Mouse (Mus musculus) heart, postnatal 25 days (tissue): Measurements from ENCODE around the gene Pum1. TPM values are rescaled to one million over a fixed set of nuclear protein-coding genes. Genes with fewer than 3 reads are reported as not detected.
"Not testable (repeated sequence)": the region's sequence is repeated elsewhere in the genome, so short reads cannot be mapped to it uniquely, and the experiment has no call there.

Source experiments
- DNase-seq: peaks from one replicate; pipeline ENCODE4 v3.0.0; 2022; ENCODE audit warnings: low spot score
- intact Hi-C: fragments of 180-260 bp; cut with DNase I; formaldehyde crosslinking; loops from one replicate; pipeline ENCODE4 v1.15.1; 2025
- total RNA-seq, 2 experiments: library from RNA; stranded (reverse); gene quantifications; 2 replicates each; pipeline ENCODE4 v1.2.3; 2021

Pum1 gene
- total RNA-seq, 2 experiments from 2014 or later: 56.6 to 62.0 TPM

DNA sequence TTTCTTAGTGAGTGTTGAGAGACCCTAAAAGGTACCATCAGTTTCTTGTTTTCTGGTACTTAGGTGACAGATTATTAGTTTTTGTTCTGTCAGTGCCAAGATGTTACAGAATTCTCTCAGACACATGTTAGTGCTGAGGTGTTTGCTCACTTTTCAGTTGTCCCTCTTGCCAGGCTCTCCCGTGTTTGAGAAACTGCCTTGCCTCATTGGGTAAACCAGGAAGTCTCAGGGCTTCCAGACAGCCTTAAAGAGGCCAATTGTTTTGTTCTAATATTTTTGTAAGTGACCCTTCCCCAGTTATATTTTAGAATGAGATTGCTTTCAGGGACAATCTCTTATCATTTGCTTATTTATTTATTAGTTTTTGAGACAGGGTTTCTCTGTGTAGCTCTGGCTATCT, 2.1 kb downstream of the Pum1 start:
- no peak for DNase-seq
- intact Hi-C loops: no loop called here

- DNase-seq: no peak
- intact Hi-C loops: no loop called here
Measured at GRCm38 (mm10) chr4:130667686-130668085, 4.6 kb downstream of the Pum1 start.

DNA sequence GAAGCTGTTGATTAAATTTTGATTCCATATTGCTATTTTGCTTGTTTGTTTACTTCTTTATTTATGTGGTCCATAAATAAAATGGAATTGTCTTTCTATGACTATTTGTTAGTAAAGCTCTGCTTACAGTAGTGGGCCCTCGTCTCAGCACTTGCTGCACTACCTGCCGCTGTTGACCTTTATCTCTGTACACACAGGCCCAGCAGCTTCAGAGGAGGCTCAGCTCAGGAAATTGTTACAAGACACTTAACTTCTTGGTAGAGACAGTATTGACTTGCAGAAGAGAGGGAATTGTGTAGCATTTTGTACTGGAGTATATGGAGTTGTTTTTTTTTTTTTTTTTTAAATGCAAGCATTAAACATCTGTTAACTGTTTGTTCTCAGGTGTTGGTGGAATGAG, 5.4 kb downstream of the Pum1 start:
- DNase-seq: no peak
- intact Hi-C loops: no loop called here

DNA sequence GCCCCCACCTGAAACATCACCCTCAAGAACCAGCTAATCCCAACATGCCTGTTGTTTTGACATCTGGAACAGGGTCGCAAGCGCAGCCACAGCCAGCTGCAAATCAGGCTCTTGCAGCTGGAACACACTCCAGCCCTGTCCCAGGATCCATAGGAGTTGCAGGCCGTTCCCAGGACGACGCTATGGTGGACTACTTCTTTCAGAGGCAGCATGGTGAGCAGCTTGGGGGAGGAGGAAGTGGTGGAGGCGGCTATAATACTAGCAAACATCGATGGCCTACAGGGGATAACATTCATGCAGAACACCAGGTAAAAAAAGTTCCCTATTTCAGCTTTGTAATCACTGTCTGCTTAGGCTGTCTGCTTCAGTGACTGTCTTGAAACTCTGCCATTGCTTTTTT, 5.9 kb downstream of the Pum1 start:
- DNase-seq: no peak
- intact Hi-C loops: no loop called here

DNA sequence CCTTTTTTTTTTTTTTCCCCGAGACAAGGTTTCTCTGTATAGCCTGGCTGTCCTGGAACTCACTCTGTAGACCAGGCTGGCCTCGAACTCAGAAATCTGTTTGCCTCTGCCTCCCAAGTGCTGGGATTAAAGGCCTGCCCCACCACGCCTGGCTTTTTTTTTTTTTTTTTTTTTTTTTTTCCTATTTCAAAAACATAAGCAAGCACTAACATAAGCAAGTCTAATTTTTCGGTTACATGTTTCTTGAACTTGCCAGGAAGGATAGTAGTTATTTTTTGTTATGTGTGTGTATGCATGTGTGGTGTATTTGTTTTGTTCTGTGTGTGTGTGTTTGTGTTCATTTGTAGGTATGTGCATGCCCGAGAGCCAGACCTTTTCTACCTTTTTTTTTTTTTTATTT, 6.9 kb downstream of the Pum1 start:
- intact Hi-C loops, DNase-seq: not testable (repeated sequence)

DNA sequence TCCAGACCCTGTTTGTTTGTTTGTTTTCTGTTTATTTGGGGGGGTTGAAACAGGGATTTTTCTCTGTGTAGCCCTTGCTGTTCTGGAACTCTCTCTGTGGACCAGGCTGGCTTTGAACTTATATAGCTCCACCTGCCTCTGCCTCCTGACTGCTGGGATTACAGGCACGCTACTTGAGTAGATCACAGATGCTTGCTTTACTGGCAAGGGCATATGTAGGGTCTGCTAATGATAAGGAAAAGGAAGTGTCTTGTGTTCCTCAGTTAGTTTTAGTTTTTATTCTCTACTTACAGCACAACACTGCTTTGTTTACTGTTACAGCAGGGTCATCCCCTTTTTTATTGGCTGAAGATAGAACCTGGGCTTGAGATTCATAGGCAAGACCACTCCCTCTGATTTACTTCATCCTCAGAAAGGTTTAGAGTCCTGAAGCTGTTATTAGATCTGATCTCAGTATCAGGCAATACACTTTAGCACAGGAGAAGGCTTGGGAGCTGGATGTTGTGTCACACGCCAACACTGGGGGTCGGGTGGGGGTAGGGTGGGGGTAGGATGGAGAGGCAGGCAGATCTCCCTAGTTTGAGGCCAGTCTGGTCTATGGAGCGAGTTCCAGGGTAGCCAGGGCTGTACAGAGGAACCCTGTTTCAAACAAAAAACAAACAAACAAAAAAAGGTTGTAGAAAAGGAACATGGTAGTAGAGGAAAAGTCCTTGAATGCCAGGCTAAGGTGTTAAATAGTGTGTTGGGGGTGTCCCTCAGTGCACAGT, 8.1 kb downstream of the Pum1 start:
- intact Hi-C loops: no loop called here

DNA sequence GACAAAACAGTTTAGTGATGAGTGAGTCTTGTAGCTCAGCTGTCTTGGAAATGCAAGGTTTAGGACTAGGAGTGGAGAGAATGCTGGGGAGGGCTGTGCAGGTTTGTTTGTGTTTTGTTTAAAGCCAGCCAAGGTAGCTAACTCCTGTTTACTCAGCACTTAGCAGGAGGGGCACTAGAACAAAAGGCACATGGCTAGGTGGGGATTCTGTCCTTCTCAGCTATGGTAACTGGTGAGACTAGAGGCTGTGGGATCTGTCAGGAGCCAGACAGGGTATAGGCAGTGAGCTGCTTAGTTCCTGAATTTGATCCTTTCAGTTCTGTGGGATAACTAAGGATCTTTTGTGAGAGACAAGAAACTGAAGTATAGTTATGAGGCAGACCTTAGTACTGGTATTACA, 9.0 kb downstream of the Pum1 start:
- intact Hi-C loops: no loop called here
- DNase-seq: no peak

More for the DNA sequence above, 8.1 kb downstream of the Pum1 start:
- no peak for DNase-seq

DNA sequence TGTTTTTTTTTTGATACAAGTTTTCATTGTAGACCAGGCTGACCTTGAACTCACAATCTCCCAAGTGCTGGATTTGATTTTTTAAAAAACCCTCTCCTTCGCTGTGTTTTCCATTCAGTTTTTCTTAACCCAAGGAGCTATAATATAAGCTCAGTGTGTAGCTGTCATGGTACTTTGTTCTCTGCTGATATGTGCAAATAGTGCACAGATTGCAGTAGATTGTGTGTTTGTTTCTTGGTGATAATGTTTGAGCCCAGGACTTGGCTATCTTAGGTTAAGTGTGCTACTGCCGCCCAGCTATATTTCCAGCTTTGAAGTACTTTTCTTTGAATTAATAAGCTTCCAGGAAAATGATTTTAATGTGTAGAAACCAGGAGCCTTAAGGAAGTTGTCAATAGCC, 13.6 kb downstream of the Pum1 start:
- DNase-seq: no peak
- intact Hi-C loops: no loop called here

DNA sequence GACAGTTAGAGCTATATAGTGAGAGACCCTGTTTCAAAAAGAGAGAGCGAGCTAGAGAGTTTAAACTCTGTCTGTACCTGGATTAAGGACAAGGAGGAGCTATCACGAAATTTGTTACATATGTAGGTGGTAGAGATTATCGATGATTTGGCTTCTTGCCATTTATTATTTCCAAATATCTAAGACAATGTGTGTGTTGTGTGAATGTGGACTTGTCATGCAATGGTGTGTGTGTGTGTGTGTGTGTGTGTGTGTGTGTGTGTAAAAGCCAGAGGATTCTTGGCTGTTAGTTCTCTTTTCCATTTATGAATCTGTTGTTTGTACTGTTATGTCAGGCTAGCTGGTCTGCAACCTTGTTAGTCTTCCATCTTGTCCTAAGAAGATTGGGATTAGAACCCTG, 15.0 kb downstream of the Pum1 start:
- DNase-seq: no peak
- intact Hi-C loops: no loop called here

DNA sequence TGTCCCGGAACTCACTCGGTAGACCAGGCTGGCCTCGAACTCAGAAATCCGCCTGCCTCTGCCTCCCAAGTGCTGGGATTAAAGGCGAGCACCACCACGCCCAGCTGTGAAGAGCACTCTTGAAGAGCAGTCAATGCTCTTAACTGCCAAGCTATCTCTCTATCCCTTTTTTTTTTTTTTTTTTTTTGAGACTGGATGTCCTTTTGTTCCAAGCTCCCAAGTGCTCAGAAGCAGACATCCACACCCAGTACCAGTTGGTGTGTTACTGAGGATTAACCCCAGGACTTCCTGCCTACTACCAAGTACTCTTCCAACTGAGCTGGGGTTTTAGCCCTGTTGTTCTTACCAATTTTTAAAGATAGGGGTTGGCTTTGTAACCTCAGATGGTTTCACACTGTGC, 17.6 kb downstream of the Pum1 start:
- intact Hi-C loops: no loop called here
- no peak for DNase-seq

- DNase-seq, intact Hi-C loops: not testable (repeated sequence)
Measured at GRCm38 (mm10) chr4:130683051-130683450, 19.9 kb downstream of the Pum1 start.

DNA sequence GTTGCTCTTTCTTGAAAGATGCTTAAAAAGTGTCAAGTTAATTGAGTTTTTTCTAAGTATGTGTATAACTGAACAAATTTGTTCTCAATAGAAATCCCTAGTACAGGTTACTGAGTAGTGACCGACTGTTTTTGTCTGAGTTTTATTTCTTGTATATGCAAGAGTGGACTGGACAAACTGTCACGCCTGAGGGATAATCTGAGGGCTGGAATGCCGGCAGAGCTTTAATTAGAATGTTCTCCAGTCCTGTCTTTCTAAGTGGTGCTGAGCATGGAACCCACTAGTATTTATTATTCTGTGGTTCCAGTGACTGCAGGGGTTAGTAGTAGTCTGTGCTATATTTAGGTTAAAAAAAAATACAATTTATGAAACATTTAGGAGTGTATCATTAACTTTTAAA, 30.8 kb downstream of the Pum1 start:
- no peak for DNase-seq
- intact Hi-C loops: no loop called here

DNA sequence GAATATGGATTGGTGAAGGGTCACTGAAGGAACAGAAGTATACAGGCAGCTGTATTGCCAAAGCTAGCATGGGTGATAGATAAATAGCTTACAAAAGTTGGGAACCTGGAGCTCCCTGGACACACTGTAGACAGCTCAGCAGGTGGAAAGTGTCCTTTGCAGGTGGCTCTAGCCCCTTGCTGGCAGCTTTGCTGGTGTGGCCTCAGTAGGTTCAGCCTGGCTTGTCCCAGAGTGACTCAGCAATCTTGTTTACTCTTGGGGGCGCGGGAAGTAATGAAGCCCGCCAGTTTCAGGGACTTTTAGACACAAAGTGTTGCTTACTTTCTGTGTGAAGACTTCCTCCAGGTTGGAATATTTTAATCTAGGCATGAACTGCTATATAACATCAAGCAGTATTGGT, 31.9 kb downstream of the Pum1 start:
- intact Hi-C loops: no loop called here
- DNase-seq: no peak

- intact Hi-C loops: no loop called here
- no peak for DNase-seq
Measured at GRCm38 (mm10) chr4:130701061-130701460, 37.9 kb downstream of the Pum1 start.

- intact Hi-C loops: no loop called here
- DNase-seq: no peak
Measured at GRCm38 (mm10) chr4:130702835-130703535, 39.9 kb downstream of the Pum1 start.

GRCm38 (mm10) chr4:130703601-130704000, 40.5 kb downstream of the Pum1 start:
- intact Hi-C loops: no loop called here
- no peak for DNase-seq

DNA sequence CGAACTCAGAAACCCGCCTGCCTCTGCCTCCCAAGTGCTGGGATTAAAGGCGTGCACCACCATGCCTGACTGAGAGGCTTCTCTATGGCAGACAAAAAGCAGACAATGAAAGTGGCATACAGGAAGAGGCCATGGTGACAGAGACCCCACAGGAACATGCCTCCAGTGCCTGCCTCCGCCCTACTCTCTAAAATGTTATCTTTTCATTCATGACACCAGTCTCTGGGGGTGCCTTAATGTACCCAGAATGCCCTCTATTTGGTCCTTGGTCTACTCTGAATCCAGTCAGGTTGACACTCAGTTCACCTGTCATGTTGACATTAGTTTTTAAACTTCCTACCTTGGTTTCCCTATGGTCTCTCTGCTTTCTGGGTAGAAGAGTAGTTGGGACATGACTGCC, 41.5 kb downstream of the Pum1 start:
- intact Hi-C loops: no loop called here
- DNase-seq: no peak

DNA sequence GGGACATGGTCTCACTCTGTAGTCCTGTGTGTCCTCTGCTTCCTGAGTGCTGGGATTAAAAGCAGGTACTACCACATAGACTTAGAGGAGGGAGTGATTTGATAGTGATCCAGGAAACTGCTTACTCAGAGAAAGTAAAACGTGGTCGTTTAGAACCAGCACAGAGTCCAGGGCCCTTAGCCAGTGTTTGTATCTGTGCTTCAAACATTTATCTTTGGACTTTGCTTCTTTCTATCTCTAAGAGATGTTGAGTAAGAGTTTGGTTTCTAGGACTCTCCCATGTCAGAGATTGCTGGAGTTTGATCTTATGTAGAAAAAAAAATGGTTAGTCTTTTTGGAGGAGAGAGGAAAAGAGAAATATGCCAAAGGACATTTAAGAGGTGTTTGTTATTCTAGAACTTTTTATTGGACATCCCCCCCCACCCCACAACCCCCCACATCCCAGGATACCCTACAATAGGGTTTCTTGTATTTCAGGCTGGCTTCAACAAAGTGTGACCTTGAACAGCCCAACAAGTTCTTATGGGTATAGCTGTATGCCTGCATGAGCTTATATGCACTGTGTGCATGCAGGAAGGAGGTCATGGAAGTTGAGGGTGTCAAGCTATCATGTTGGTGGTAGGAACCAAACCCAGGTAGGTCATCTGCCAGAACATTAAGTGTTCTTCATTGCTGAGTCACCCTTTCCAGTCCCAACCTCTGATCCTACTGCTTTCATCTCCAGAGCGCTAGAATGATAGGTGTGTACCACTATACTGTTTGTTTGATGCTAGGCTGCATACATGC, 43.3 kb downstream of the Pum1 start:
- no peak for DNase-seq
- intact Hi-C loops: no loop called here

DNA sequence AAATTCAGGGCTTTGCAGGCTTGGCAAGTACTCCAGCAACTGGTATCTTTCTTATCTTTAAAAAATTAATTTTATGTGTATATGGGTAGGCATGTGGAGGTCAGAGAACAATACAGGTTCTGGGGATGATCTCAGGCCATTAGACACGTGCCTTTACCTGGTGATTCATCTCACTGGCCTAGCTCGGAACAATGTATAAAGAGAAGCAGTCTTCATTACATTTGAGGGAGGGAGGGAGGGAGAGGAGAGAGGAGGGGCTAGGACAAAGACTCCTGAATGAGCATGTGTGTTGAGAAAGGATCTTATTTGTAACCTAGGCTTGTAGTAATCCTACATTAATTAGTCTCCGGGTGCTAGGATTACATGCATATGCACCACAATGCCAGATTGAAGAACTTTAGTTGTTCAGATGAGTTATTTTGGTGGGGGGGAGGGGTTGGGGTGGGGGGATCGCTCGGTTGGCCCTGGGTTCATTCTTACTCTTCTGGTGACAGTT, 48.3 kb downstream of the Pum1 start:
- no peak for DNase-seq
- intact Hi-C loops: no loop called here

DNA sequence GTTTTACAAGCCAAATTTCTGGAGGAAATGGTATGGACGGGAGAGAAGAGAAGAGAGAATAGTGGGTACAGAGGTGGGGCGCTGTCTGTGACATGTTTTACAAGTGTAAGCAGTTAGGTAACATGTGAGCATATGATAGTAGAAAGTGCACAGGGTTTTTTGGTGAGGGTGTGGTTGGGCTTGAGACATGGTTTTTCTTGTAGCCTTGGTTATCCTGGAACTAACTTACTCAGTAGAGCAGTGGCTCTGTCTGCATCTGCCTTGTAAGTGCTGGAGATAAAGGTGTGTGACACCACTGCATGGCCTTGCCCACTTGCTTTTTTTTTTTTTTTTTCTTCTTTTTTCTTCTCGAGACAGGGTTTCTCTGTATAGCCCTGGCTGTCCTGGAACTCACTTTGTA, 49.2 kb downstream of the Pum1 start:
- intact Hi-C loops: no loop called here
- no peak for DNase-seq

GRCm38 (mm10) chr4:130713430-130713829, 50.3 kb downstream of the Pum1 start:
- no peak for DNase-seq
- intact Hi-C loops: no loop called here
